Mouse (Mus musculus) brown adipose tissue, adult 24 weeks (tissue): Measurements from ENCODE around the gene Glcci1. TPM values are rescaled to one million over a fixed set of nuclear protein-coding genes. Genes with fewer than 3 reads are reported as not detected.

ENCODE experiments used
- H3K27ac ChIP-seq: fragments of 200-500 bp; replicated peaks from 2 replicates; pipeline ENCODE4 v1.5.1; 2012; ENCODE audit warnings: low read depth, mild to moderate bottlenecking, low read length
- H3K4me1 ChIP-seq: fragments of 200-500 bp; 2 replicates; pipeline ENCODE4 v1.6.1; 2012; ENCODE audit warnings: low read length, mixed read lengths; ENCODE audit not compliant: control insufficient read depth, insufficient read depth, insufficient read length
- H3K4me3 ChIP-seq: fragments of 200-500 bp; 2 replicates; pipeline ENCODE4 v1.5.1; 2012; ENCODE audit warnings: low read depth, mild to moderate bottlenecking, low read length, moderate library complexity; ENCODE audit not compliant: insufficient read depth
- polyA plus RNA-seq: library from polyadenylated mRNA; stranded (reverse); fragments of >200 nt; gene quantifications from 2 replicates; pipeline ENCODE4 v1.2.4, GENCODE M21; 2012; ENCODE audit not compliant: missing spikeins, insufficient read depth, insufficient read length

Glcci1 gene
- 2.6 and 5.2 TPM in 2 replicates for polyA plus RNA-seq

GRCm38 (mm10) chr6:8509551-8509950 lies at the start of gene Glcci1:
TSS of gene Glcci1 (plus strand) at chr6:8509600.
- peaks cover 3% of the 10 kb centered on the region; the same call in 1 of the 2 replicates for H3K4me1 ChIP-seq
- H3K27ac ChIP-seq: peak within 1 kb of the TSS; percentile 79
- peak within 1 kb of the TSS; percentile 98 for H3K4me3 ChIP-seq

- Histone ChIP-seq H3K4me3 (no peak overlapping the region), H3K27ac (no peak overlapping the region)
Measured at GRCm38 (mm10) chr6:8462447-8462846, 47.0 kb upstream of the Glcci1 start.

GRCm38 (mm10) chr6:8465388-8465787 lies 44.0 kb upstream of the Glcci1 start:
- H3K4me1 ChIP-seq: peaks cover 5% of the 10 kb centered on the region; the same call in 1 of the 2 replicates
- no peak overlapping the region for H3K27ac ChIP-seq
- no peak overlapping the region for H3K4me3 ChIP-seq

More at GRCm38 (mm10) chr6:8462447-8462846, 47.0 kb upstream of the Glcci1 start:
- no peaks in the 10 kb centered on the region for H3K4me1 ChIP-seq

- Histone ChIP-seq H3K4me3 (no peak overlapping the region), H3K4me1 (peaks cover 5% of the 10 kb centered on the region; the same call in 1 of the 2 replicates), H3K27ac (no peak overlapping the region)
Measured at GRCm38 (mm10) chr6:8465985-8466384, 43.4 kb upstream of the Glcci1 start.

- Histone ChIP-seq H3K4me1 (peaks cover 12% of the 10 kb centered on the region), H3K4me3 (no peak overlapping the region), H3K27ac (no peak overlapping the region)
Measured at GRCm38 (mm10) chr6:8467667-8468337, 41.6 kb upstream of the Glcci1 start.

- H3K27ac ChIP-seq: no peak overlapping the region; the same call in 1 of the 2 replicates
- peaks cover 18% of the 10 kb centered on the region for H3K4me1 ChIP-seq
- H3K4me3 ChIP-seq: no peak overlapping the region
Measured at GRCm38 (mm10) chr6:8469918-8470317, 39.5 kb upstream of the Glcci1 start.

- H3K27ac ChIP-seq: peak overlapping the region; percentile 77
- H3K4me3 ChIP-seq: no peak overlapping the region
- peaks cover 19% of the 10 kb centered on the region for H3K4me1 ChIP-seq
Measured at GRCm38 (mm10) chr6:8472125-8472524, 37.3 kb upstream of the Glcci1 start.

GRCm38 (mm10) chr6:8472915-8473314 lies 36.5 kb upstream of the Glcci1 start:
- Histone ChIP-seq H3K4me1 (peaks cover 19% of the 10 kb centered on the region), H3K27ac (peak overlapping the region; percentile 77)

GRCm38 (mm10) chr6:8473498-8473897 lies 35.9 kb upstream of the Glcci1 start:
- H3K4me1 ChIP-seq: peaks cover 19% of the 10 kb centered on the region
- no peak overlapping the region for H3K4me3 ChIP-seq
- peak overlapping the region; percentile 58 for H3K27ac ChIP-seq

More at GRCm38 (mm10) chr6:8472915-8473314, 36.5 kb upstream of the Glcci1 start:
- no peak overlapping the region for H3K4me3 ChIP-seq

GRCm38 (mm10) chr6:8474316-8474715 lies 35.1 kb upstream of the Glcci1 start:
- Histone ChIP-seq H3K27ac (peak overlapping the region; percentile 74), H3K4me3 (no peak overlapping the region), H3K4me1 (peaks cover 18% of the 10 kb centered on the region)

GRCm38 (mm10) chr6:8474820-8475219 lies 34.6 kb upstream of the Glcci1 start:
- Histone ChIP-seq H3K27ac (no peak overlapping the region), H3K4me1 (peaks cover 14% of the 10 kb centered on the region), H3K4me3 (no peak overlapping the region)

- Histone ChIP-seq H3K4me1 (peaks cover 2% of the 10 kb centered on the region; the same call in 1 of the 2 replicates), H3K4me3 (no peak overlapping the region), H3K27ac (no peak overlapping the region)
Measured at GRCm38 (mm10) chr6:8479176-8479575, 30.2 kb upstream of the Glcci1 start.

- H3K27ac ChIP-seq: no peak overlapping the region
- H3K4me3 ChIP-seq: no peak overlapping the region
- H3K4me1 ChIP-seq: peaks cover 4% of the 10 kb centered on the region; the same call in 1 of the 2 replicates
Measured at GRCm38 (mm10) chr6:8484437-8485275, 24.7 kb upstream of the Glcci1 start.

- Histone ChIP-seq H3K4me1 (peaks cover 4% of the 10 kb centered on the region; the same call in 1 of the 2 replicates), H3K27ac (no peak overlapping the region), H3K4me3 (no peak overlapping the region)
Measured at GRCm38 (mm10) chr6:8485414-8486175, 23.8 kb upstream of the Glcci1 start.
